Mouse (Mus musculus) lung, postnatal 10 days (tissue): ENCODE measurements around the gene Gm9639.
"Not testable (repeated sequence)": the region's sequence is repeated elsewhere in the genome, so short reads cannot be mapped to it uniquely, and the experiment has no call there.

ENCODE experiments used
- DNase-seq: peaks from one replicate; pipeline ENCODE4 v3.0.0; 2021

The Gm9639 gene

GRCm38 (mm10) chr10:77752312-77752711, 42.6 kb downstream of the Gm9639 start:
- not testable (repeated sequence) for DNase-seq

DNA sequence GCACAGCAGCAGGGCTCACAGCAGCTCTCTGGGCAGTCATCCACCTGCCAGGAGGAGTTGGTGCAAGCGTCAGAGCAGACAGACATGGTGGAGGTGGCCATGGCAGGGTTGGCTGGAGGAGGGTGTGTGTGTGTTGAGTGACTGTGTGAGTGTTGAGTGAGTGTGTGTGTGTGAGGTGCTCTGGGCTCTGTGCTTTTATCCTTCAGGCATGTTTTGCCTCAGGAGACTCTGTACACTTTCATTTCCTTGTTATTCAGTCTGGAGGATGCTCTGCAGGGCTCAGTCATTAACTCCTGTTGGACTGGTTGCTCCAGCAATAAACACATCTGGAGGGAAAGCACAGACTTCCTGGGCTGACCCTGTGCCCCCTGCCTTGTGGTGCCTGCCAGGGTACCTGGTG, 43.6 kb downstream of the Gm9639 start, which contains the start of gene Gm9736:
Gene Gm9736, minus strand, starts transcription at position 101 of the 400 bp plus-strand sequence.
- not testable (repeated sequence) for DNase-seq

GRCm38 (mm10) chr10:77750686-77751085, 44.2 kb downstream of the Gm9639 start:
- not testable (repeated sequence) for DNase-seq
